Mouse (Mus musculus): ENCODE data around the gene Vim. TPM values are rescaled to one million over a fixed set of nuclear protein-coding genes. Genes with fewer than 3 reads are reported as not detected.

Gene Vim
- 775 and 902 TPM in 2 replicates for polyA plus RNA-seq (2012; rRNA removed)

GRCm38 (mm10) chr2:13573408-13574065 lies at the start of gene Vim:
Gene Vim (plus strand): TSS chr2:13573927.

GRCm38 (mm10) chr2:13544193-13544824 lies 29.4 kb upstream of the Vim start, which contains the start of gene Trdmt1:
Gene Trdmt1 (minus strand): TSS chr2:13544668.

Other genes with a start within 250 kb of the Vim start
- 0.16 and 0.51 TPM in 2 replicates for gene Cubn, start 82.1 kb upstream of the Vim start, polyA plus RNA-seq (2012; rRNA removed)
- 0.81 and 1.0 TPM in 2 replicates for gene Trdmt1, start 29.3 kb upstream of the Vim start, polyA plus RNA-seq (2012; rRNA removed)
- 0.41 and 0.50 TPM in 2 replicates for gene St8sia6, start 220.1 kb downstream of the Vim start, polyA plus RNA-seq (2012; rRNA removed)